14 mouse cellular contexts compared by ENCODE assay signal in genomic region chr4:102824494-102824893, GRCm38 (mm10).
"Had no signal": no experiment of that assay in that cellular context is flagged by ENCODE, and none has a peak within 500 bp of the region (broad histone marks: within the 10 kb centered on the region; RNA-seq: fewer than 3 reads in every experiment).

No protein-coding gene starts in this region.

- DNase-seq: lung, adult 18-20 months; lung, embryonic 14.5 days; lung, postnatal 10 days; lung, postnatal 4 days; right cerebral cortex, postnatal 14 days; thymus, adult 2 months; thymus, postnatal 25 days; thymus, postnatal 4 days had no signal

- H3K9me3 ChIP-seq: midbrain, embryonic 13.5 days; midbrain, embryonic 15.5 days; neural tube, embryonic 12.5 days; stomach, embryonic 15.5 days had no signal

- H3K4me2 ChIP-seq: lung, embryonic 14.5 days; midbrain, embryonic 11.5 days; midbrain, embryonic 13.5 days; midbrain, embryonic 15.5 days; neural tube, embryonic 12.5 days; stomach, embryonic 15.5 days had no signal

- ATAC-seq: midbrain, embryonic 13.5 days; midbrain, embryonic 15.5 days had no signal

- H3K27me3 ChIP-seq: midbrain, embryonic 13.5 days; midbrain, embryonic 15.5 days; neural tube, embryonic 12.5 days; stomach, embryonic 15.5 days had no signal

- H3K9ac ChIP-seq: lung, embryonic 14.5 days; midbrain, embryonic 13.5 days; midbrain, embryonic 15.5 days; neural tube, embryonic 12.5 days; stomach, embryonic 15.5 days had no signal

- H3K4me3 ChIP-seq: midbrain, embryonic 13.5 days; midbrain, embryonic 15.5 days; neural tube, embryonic 12.5 days; stomach, embryonic 15.5 days had no signal

- H3K4me1 ChIP-seq: neural tube, embryonic 12.5 days; stomach, embryonic 15.5 days had no signal

- H3K36me3 ChIP-seq: midbrain, embryonic 13.5 days; midbrain, embryonic 15.5 days; neural tube, embryonic 12.5 days; stomach, embryonic 15.5 days had no signal

- H3K27ac ChIP-seq: midbrain, embryonic 13.5 days; midbrain, embryonic 15.5 days; neural tube, embryonic 12.5 days; stomach, embryonic 15.5 days; stomach, postnatal 0 days had no signal
